Mouse (Mus musculus) ES-Bruce4 (cell line): ENCODE measurements around the gene Vipr2.

Experiments
- CTCF ChIP-seq: IDR thresholded peaks from one replicate; pipeline ENCODE4 v1.8.1; 2011; ENCODE audit warnings: low read depth, low read length
- EP300 ChIP-seq: IDR thresholded peaks from 2 replicates; pipeline ENCODE4 v1.6.1; 2011; ENCODE audit warnings: low read depth, low read length; ENCODE audit not compliant: insufficient read depth
- POLR2A ChIP-seq: IDR thresholded peaks from one replicate; pipeline ENCODE4 v1.8.1; 2011; ENCODE audit warnings: low read length; ENCODE audit not compliant: insufficient read depth

GRCm38 (mm10) chr12:116119001-116119400, 41.5 kb downstream of the Vipr2 start:
- TF ChIP-seq EP300 (no peak), CTCF (no peak), POLR2A (no peak)
